Mouse (Mus musculus): ENCODE results near the gene Elf1. TPM values are rescaled to one million over a fixed set of nuclear protein-coding genes. Genes with fewer than 3 reads are reported as not detected.

Elf1 gene
- total and polyA plus RNA-seq, 2 experiments from 2014 or later: 3.4 to 6.4 TPM

DNA sequence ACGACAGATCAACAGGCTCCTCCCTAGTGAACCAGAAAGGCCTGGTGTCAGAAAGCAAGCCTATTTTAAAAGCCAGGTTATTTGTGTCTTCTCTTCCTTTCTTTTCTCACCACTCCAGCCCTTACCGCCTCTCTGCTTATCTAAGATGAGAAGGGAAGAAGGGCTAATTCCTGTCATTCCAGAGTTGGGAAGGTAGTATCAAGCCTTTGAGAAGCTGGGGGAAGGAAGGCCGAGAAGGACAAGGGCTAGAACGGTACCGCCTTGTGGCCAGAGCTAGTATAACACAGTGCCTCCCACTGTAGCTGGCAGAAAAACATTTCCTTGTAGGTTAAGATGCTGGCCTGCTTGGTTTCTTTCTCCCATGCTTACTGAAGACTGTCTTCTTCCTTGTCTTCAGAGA lies 81.8 kb downstream of the Elf1 start:
- Histone ChIP-seq H3K4me2 (ENCODE audit: low read depth, low read length) (no peak overlapping the region), H3K9me3 (ENCODE audit: low read length) (no peaks in the 10 kb centered on the region), H3K9ac (replicated peaks; ENCODE audit: low read length) (no peak overlapping the region), H3K27me3 (ENCODE audit: insufficient read depth, low read length) (no peaks in the 10 kb centered on the region), H3K27ac (no peak overlapping the region), H3K36me3 (ENCODE audit: insufficient read depth, low read length) (no peaks in the 10 kb centered on the region), H3K4me1 (ENCODE audit: insufficient read depth, low read length) (no peaks in the 10 kb centered on the region), H3K4me3 (ENCODE audit: low read length) (no peak overlapping the region)
- WGBS: 28% methylated on average over 5 of the region's 5 CpGs
- TF ChIP-seq CTCF (IDR thresholded peaks at IDR 0.05; ENCODE audit: low read depth): peak; percentile 72
- DNase-seq (ENCODE audit: low spot score) (peak; percentile 59), ATAC-seq (no peak)

DNA sequence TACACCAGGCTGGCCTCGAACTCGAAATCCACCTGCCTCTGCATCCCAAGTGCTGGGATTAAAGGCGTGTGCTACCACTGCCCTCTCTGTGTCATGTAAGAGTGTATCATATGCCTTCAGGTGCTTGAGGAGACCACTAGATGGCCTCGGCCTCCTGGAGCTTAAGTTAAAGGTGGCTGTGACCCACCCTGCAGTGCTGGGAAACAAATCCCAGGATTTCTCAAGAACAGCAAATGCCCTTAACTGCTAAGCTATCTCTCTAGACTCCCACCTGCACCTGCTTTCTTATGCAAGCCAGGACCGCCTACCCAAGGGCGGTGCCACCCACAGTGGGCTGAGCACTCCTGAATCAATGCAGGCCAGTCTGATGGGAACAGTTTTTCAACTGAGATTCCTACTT lies 83.8 kb downstream of the Elf1 start:
- no peaks in the 10 kb centered on the region for H3K36me3 ChIP-seq (ENCODE audit: insufficient read depth, low read length)
- no peaks in the 10 kb centered on the region for H3K4me1 ChIP-seq (ENCODE audit: insufficient read depth, low read length)
- TF ChIP-seq CTCF (IDR thresholded peaks at IDR 0.05; ENCODE audit: low read depth): peak; percentile 17; the same call in 1 of the 2 replicates
- H3K4me3 ChIP-seq (ENCODE audit: low read length): no peak overlapping the region
- H3K27ac ChIP-seq: no peak overlapping the region
- H3K9me3 ChIP-seq (ENCODE audit: low read length): no peaks in the 10 kb centered on the region
- ATAC-seq (no peak), DNase-seq (ENCODE audit: low spot score) (no peak)
- no peak overlapping the region for H3K9ac ChIP-seq (replicated peaks; ENCODE audit: low read length)
- H3K27me3 ChIP-seq (ENCODE audit: insufficient read depth, low read length): no peaks in the 10 kb centered on the region
- no peak overlapping the region for H3K4me2 ChIP-seq (ENCODE audit: low read depth, low read length)
- WGBS: 68% methylated on average over 6 of the region's 6 CpGs

DNA sequence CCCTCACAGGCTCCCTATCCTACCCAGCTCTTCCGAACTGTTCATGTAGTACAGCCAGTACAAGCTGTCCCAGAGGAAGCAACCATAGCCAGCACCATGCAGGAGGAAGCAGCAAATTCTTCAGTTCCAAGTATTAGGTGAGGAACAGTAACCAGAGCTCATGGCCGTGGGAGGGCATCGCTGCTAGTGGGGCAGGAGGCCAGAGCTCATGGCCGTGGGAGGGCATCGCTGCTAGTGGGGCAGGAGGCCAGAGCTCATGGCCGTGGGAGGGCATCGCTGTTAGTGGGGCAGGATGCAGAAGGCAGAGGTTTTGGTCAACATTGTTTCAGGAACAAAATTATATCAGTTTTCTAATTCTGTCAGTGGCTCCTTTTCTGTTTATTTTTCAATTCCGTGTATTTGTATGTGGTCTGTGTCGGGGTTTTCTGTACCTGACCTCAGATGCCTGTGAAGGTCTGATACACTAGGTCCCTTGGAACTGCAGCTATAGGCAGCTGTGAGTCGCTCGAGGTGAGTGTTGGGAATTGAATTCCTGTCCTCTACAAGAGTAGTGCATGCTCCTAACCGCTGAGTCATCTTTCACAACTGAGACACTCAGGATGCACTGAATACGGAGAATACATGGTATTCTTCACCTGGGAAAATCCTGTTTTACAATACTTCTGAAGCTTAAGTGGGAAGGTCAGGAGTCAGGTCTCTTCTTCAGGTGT lies 92.6 kb downstream of the Elf1 start:
- Histone ChIP-seq H3K4me2 (ENCODE audit: low read depth, low read length) (no peak overlapping the region), H3K36me3 (ENCODE audit: insufficient read depth, low read length) (no peaks in the 10 kb centered on the region; the same call in 1 of the 2 replicates), H3K9ac (replicated peaks; ENCODE audit: low read length) (no peak overlapping the region), H3K4me3 (ENCODE audit: low read length) (no peak overlapping the region), H3K27me3 (ENCODE audit: insufficient read depth, low read length) (no peaks in the 10 kb centered on the region), H3K27ac (no peak overlapping the region), H3K9me3 (ENCODE audit: low read length) (no peaks in the 10 kb centered on the region), H3K4me1 (ENCODE audit: insufficient read depth, low read length) (no peaks in the 10 kb centered on the region)
- DNase-seq (ENCODE audit: low spot score) (no peak), ATAC-seq (no peak)
- 89% methylated on average over 13 of the region's 13 CpGs for WGBS
- no peak for TF ChIP-seq CTCF (IDR thresholded peaks at IDR 0.05; ENCODE audit: low read depth)

- Histone ChIP-seq H3K4me2 (ENCODE audit: low read depth, low read length) (no peak overlapping the region), H3K9me3 (ENCODE audit: low read length) (no peaks in the 10 kb centered on the region), H3K4me3 (ENCODE audit: low read length) (no peak overlapping the region), H3K27me3 (ENCODE audit: insufficient read depth, low read length) (no peaks in the 10 kb centered on the region), H3K9ac (replicated peaks; ENCODE audit: low read length) (no peak overlapping the region), H3K36me3 (ENCODE audit: insufficient read depth, low read length) (no peaks in the 10 kb centered on the region; the same call in 1 of the 2 replicates), H3K27ac (no peak overlapping the region), H3K4me1 (ENCODE audit: insufficient read depth, low read length) (no peaks in the 10 kb centered on the region)
- 96% methylated on average over 1 of the region's 1 CpGs for WGBS
- DNase-seq (ENCODE audit: low spot score) (no peak), ATAC-seq (no peak)
- TF ChIP-seq CTCF (IDR thresholded peaks at IDR 0.05; ENCODE audit: low read depth): no peak
These were observed 93.4 kb downstream of the Elf1 start for GRCm38 (mm10) chr14:79574361-79574760.

DNA sequence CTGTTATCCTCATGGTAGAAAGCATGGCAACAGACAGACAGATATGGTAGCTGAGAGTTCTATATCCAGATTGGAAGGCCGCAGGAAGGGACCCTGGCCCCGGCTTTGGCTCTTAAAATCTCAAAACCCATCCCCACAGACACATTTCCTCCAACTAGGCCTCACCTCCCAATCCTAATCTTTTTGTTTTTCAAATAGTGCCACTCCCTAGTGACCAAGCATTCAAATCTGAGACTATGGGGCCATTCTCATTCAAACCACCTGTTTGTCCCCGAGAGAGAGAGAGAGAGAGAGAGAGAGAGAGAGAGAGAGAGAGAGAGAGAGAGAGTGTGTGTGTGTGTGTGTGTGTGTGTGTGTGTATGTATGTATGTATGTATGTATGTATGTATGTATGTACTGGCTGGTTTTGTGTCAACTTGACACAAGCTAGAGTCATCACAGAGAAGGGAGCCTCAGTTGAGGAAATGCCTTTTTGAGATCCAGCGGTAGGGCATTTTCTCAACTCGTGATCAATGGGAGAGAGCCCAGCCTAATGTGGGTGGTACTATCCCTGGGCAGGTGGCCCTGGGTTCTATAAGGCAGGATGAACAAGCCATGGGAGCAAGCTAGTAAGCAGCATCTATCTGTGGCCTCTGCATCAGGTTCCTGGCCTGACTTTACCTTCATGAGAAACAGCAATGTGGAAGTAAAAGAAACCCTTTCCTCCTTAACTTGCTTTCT lies 102.7 kb downstream of the Elf1 start:
- no peak overlapping the region for H3K27ac ChIP-seq
- H3K36me3 ChIP-seq (ENCODE audit: insufficient read depth, low read length): no peaks in the 10 kb centered on the region
- DNase-seq (ENCODE audit: low spot score): no peak
- 76% methylated on average over 5 of the region's 5 CpGs for WGBS
- H3K4me2 ChIP-seq (ENCODE audit: low read depth, low read length): no peak overlapping the region
- no peaks in the 10 kb centered on the region for H3K9me3 ChIP-seq (ENCODE audit: low read length)
- H3K4me3 ChIP-seq (ENCODE audit: low read length): no peak overlapping the region
- H3K4me1 ChIP-seq (ENCODE audit: insufficient read depth, low read length): peaks cover 5% of the 10 kb centered on the region
- H3K27me3 ChIP-seq (ENCODE audit: insufficient read depth, low read length): no peaks in the 10 kb centered on the region
- no peak for ATAC-seq
- no peak overlapping the region for H3K9ac ChIP-seq (replicated peaks; ENCODE audit: low read length)
- TF ChIP-seq CTCF (IDR thresholded peaks at IDR 0.05; ENCODE audit: low read depth): no peak

- H3K27ac ChIP-seq: peak overlapping the region; percentile 99
- ATAC-seq: no peak
- H3K36me3 ChIP-seq (ENCODE audit: insufficient read depth, low read length): no peaks in the 10 kb centered on the region
- WGBS: 35% methylated on average over 16 of the region's 16 CpGs
- no peaks in the 10 kb centered on the region for H3K9me3 ChIP-seq (ENCODE audit: low read length)
- no peak for TF ChIP-seq CTCF (IDR thresholded peaks at IDR 0.05; ENCODE audit: low read depth)
- DNase-seq (ENCODE audit: low spot score): no peak
- peaks cover 14% of the 10 kb centered on the region for H3K4me1 ChIP-seq (ENCODE audit: insufficient read depth, low read length)
- peak overlapping the region; percentile 73 for H3K4me3 ChIP-seq (ENCODE audit: low read length)
- H3K9ac ChIP-seq (replicated peaks; ENCODE audit: low read length): peak overlapping the region; percentile 69
- H3K4me2 ChIP-seq (ENCODE audit: low read depth, low read length): peak overlapping the region; percentile 86
- H3K27me3 ChIP-seq (ENCODE audit: insufficient read depth, low read length): no peaks in the 10 kb centered on the region
These were observed 105.6 kb downstream of the Elf1 start for GRCm38 (mm10) chr14:79586499-79587138.

Measured in hindbrain, postnatal 0 days (tissue).